Mouse (Mus musculus): ENCODE data around the gene Atad5. TPM values are rescaled to one million over a fixed set of nuclear protein-coding genes. Genes with fewer than 3 reads are reported as not detected.
"Not testable (repeated sequence)": the region's sequence is repeated elsewhere in the genome, so short reads cannot be mapped to it uniquely, and the experiment has no call there.

The Atad5 gene
- total RNA-seq (2017): 47.1 and 54.9 TPM in 2 replicates

- ATAC-seq (replicated peaks; ENCODE audit: low read depth, poor library complexity, severe bottlenecking): peak; percentile 77
Measured at GRCm38 (mm10) chr11:80088917-80089816, at the start of gene Atad5. Gene Atad5 (plus strand): TSS chr11:80089400.

GRCm38 (mm10) chr11:80042615-80043418, 46.4 kb upstream of the Atad5 start:
- peak; percentile 92 for ATAC-seq (replicated peaks; ENCODE audit: low read depth, poor library complexity, severe bottlenecking)

- ATAC-seq (replicated peaks; ENCODE audit: low read depth, poor library complexity, severe bottlenecking): no peak
Measured at GRCm38 (mm10) chr11:80043419-80043817, 45.8 kb upstream of the Atad5 start.

- no peak for ATAC-seq (replicated peaks; ENCODE audit: low read depth, poor library complexity, severe bottlenecking)
Measured at GRCm38 (mm10) chr11:80046856-80047255, 42.3 kb upstream of the Atad5 start.

GRCm38 (mm10) chr11:80050088-80050487, 39.1 kb upstream of the Atad5 start:
- no peak for ATAC-seq (replicated peaks; ENCODE audit: low read depth, poor library complexity, severe bottlenecking)

GRCm38 (mm10) chr11:80052456-80052855, 36.7 kb upstream of the Atad5 start:
- ATAC-seq (replicated peaks; ENCODE audit: low read depth, poor library complexity, severe bottlenecking): no peak

GRCm38 (mm10) chr11:80053171-80053570, 36.0 kb upstream of the Atad5 start:
- no peak for ATAC-seq (replicated peaks; ENCODE audit: low read depth, poor library complexity, severe bottlenecking)

GRCm38 (mm10) chr11:80054659-80055058, 34.5 kb upstream of the Atad5 start:
- no peak for ATAC-seq (replicated peaks; ENCODE audit: low read depth, poor library complexity, severe bottlenecking)

GRCm38 (mm10) chr11:80056141-80056540, 33.1 kb upstream of the Atad5 start:
- no peak for ATAC-seq (replicated peaks; ENCODE audit: low read depth, poor library complexity, severe bottlenecking)

- no peak for ATAC-seq (replicated peaks; ENCODE audit: low read depth, poor library complexity, severe bottlenecking)
Measured at GRCm38 (mm10) chr11:80062159-80062558, 27.0 kb upstream of the Atad5 start.

- not testable (repeated sequence) for ATAC-seq (replicated peaks; ENCODE audit: low read depth, poor library complexity, severe bottlenecking)
Measured at GRCm38 (mm10) chr11:80066373-80066772, 22.8 kb upstream of the Atad5 start.

- ATAC-seq (replicated peaks; ENCODE audit: low read depth, poor library complexity, severe bottlenecking): peak; percentile 77
Measured at GRCm38 (mm10) chr11:80067558-80067957, 21.6 kb upstream of the Atad5 start.

- ATAC-seq (replicated peaks; ENCODE audit: low read depth, poor library complexity, severe bottlenecking): no peak
Measured at GRCm38 (mm10) chr11:80069815-80070214, 19.4 kb upstream of the Atad5 start.

- ATAC-seq (replicated peaks; ENCODE audit: low read depth, poor library complexity, severe bottlenecking): no peak
Measured at GRCm38 (mm10) chr11:80071039-80071438, 18.2 kb upstream of the Atad5 start.

GRCm38 (mm10) chr11:80072365-80072764, 16.8 kb upstream of the Atad5 start:
- ATAC-seq (replicated peaks; ENCODE audit: low read depth, poor library complexity, severe bottlenecking): peak; percentile 38; the same call in 1 of the 2 replicates

GRCm38 (mm10) chr11:80075608-80076277, 13.5 kb upstream of the Atad5 start:
- ATAC-seq (replicated peaks; ENCODE audit: low read depth, poor library complexity, severe bottlenecking): no peak

GRCm38 (mm10) chr11:80077784-80078545, 11.2 kb upstream of the Atad5 start:
- ATAC-seq (replicated peaks; ENCODE audit: low read depth, poor library complexity, severe bottlenecking): no peak

GRCm38 (mm10) chr11:80078831-80079230, 10.4 kb upstream of the Atad5 start:
- no peak for ATAC-seq (replicated peaks; ENCODE audit: low read depth, poor library complexity, severe bottlenecking)

GRCm38 (mm10) chr11:80079751-80080150, 9.4 kb upstream of the Atad5 start:
- ATAC-seq (replicated peaks; ENCODE audit: low read depth, poor library complexity, severe bottlenecking): no peak

- no peak for ATAC-seq (replicated peaks; ENCODE audit: low read depth, poor library complexity, severe bottlenecking)
Measured at GRCm38 (mm10) chr11:80080381-80080825, 8.8 kb upstream of the Atad5 start.
